In the genomic region with DNA sequence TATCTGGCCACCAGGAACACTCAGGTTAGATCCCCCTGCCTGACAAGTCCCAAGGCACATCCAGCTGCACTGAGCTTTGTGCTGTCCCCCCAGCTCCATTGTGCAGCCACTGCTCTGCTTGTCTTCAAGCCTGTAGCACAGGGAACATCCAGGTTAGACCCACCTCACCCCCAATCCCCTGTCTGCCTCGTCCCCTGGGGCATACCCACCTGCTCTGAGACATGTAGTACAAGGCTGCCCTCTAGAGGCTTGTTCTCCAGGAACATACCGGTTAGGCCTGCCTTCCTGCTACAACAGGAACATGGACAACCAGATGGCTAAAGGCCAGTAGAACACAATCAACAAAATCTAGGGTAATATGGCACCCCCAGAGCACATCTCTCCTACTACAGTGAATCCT, we compare ENCODE assay signal across 8 mouse cellular contexts.
DNase-seq lines count a peak whose midpoint lies in the region; ATAC-seq lines count a peak whose summit lies in the region.

No protein-coding gene starts in this region.

- H3K9ac ChIP-seq in midbrain, embryonic 16.5 days (ENCODE audit: low read depth, low read length): no peak overlapping the region
- no peak overlapping the region for H3K9ac ChIP-seq in kidney, embryonic 15.5 days

- H3K27ac ChIP-seq in midbrain, embryonic 10.5 days (replicated peaks): no peak overlapping the region
- H3K27ac ChIP-seq in midbrain, embryonic 16.5 days (ENCODE audit: low read length): no peak overlapping the region
- H3K27ac ChIP-seq in kidney, embryonic 15.5 days: no peak overlapping the region

- no peaks in the 10 kb centered on the region for H3K27me3 ChIP-seq in midbrain, embryonic 10.5 days (ENCODE audit: low read depth, poor library complexity, severe bottlenecking)
- no peaks in the 10 kb centered on the region for H3K27me3 ChIP-seq in midbrain, embryonic 16.5 days (ENCODE audit: control insufficient read depth, insufficient read depth, low read depth, low read length)
- H3K27me3 ChIP-seq in kidney, embryonic 15.5 days: no peaks in the 10 kb centered on the region

- H3K9me3 ChIP-seq in midbrain, embryonic 10.5 days (replicated peaks): no peaks in the 10 kb centered on the region
- no peaks in the 10 kb centered on the region for H3K9me3 ChIP-seq in midbrain, embryonic 16.5 days (replicated peaks; ENCODE audit: control insufficient read depth, low read length, poor library complexity, severe bottlenecking)
- no peaks in the 10 kb centered on the region for H3K9me3 ChIP-seq in kidney, embryonic 15.5 days (replicated peaks)

- DNase-seq in adrenal gland, adult 2 months: peak; percentile 27
- no peak for DNase-seq in adrenal gland, postnatal 4 days (ENCODE audit: low spot score in 2 of 2)
- peak; percentile 35 for DNase-seq in midbrain, embryonic 10.5 days (ENCODE audit: low spot score)
- peak; percentile 67 for DNase-seq in embryo, embryonic 10 days (ENCODE audit: low spot score)
- DNase-seq in yolk sac, embryonic 10.5 days (ENCODE audit: low spot score): peak; percentile 25

- no peak overlapping the region for H3K4me3 ChIP-seq in midbrain, embryonic 10.5 days
- no peak overlapping the region for H3K4me3 ChIP-seq in midbrain, embryonic 16.5 days (ENCODE audit: low read depth, low read length)
- H3K4me3 ChIP-seq in kidney, embryonic 15.5 days (replicated peaks): no peak overlapping the region

- 13% methylated on average over 2 of the region's 2 CpGs for WGBS in midbrain, embryonic 10.5 days
- WGBS in midbrain, embryonic 16.5 days: 2% methylated on average over 2 of the region's 2 CpGs
- WGBS in kidney, embryonic 15.5 days: 11% methylated on average over 2 of the region's 2 CpGs

- H3K4me2 ChIP-seq in midbrain, embryonic 16.5 days (ENCODE audit: low read length): no peak overlapping the region
- no peak overlapping the region for H3K4me2 ChIP-seq in kidney, embryonic 15.5 days

- H3K36me3 ChIP-seq in midbrain, embryonic 10.5 days: no peaks in the 10 kb centered on the region
- no peaks in the 10 kb centered on the region for H3K36me3 ChIP-seq in midbrain, embryonic 16.5 days (ENCODE audit: control insufficient read depth, insufficient read depth, low read length)
- H3K36me3 ChIP-seq in kidney, embryonic 15.5 days: no peaks in the 10 kb centered on the region

- ATAC-seq in midbrain, embryonic 16.5 days: no peak
- ATAC-seq in kidney, embryonic 15.5 days (replicated peaks; ENCODE audit: low FRiP score): 0 out of 2 replicates have a peak, but pooled peaks have one; percentile 15
- peak; percentile 72 for ATAC-seq in megakaryocyte, adult 5-6 weeks (ENCODE audit: poor library complexity, severe bottlenecking)

- H3K4me1 ChIP-seq in midbrain, embryonic 10.5 days: no peaks in the 10 kb centered on the region
- H3K4me1 ChIP-seq in midbrain, embryonic 16.5 days (ENCODE audit: control insufficient read depth, insufficient read depth, low read length): no peaks in the 10 kb centered on the region
- H3K4me1 ChIP-seq in kidney, embryonic 15.5 days: no peaks in the 10 kb centered on the region

Comparison
In these comparisons a context has a peak if more than half of its experiments do, and no peak if none do; other contexts are left out.
1. DNase-seq: peak in adrenal gland, adult 2 months (single experiment), midbrain, embryonic 10.5 days (single experiment), embryo, embryonic 10 days (single experiment) and yolk sac, embryonic 10.5 days (single experiment); none in adrenal gland, postnatal 4 days (0 of 2).